Comparison of ENCODE assay signal across 11 mouse cellular contexts in the genomic region with DNA sequence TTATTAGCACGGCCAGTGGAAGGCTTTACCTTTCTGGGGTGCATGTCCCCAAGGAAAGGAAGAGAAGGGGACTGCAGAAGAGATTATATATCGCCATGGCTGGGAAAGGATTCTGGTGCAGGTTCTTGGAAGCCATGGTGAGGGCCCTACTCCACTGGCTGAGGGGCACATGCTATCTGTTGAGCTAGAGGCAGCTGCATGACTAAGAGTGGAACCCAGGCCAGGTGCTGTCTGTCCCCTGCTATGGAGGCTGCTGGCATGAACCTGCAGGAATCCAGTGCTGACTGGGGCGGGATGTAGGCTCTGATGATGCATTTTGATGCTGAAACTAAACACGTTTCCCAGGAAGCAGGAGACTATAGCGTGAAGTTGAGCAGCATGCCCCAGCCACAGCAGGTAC.
DNase-seq lines count a peak whose midpoint lies in the region; ATAC-seq and TF ChIP-seq lines count a peak whose summit lies in the region.
"Had no signal": no experiment of that assay in that cellular context is flagged by ENCODE, and none has a peak within 500 bp of the region (broad histone marks: within the 10 kb centered on the region; RNA-seq: fewer than 3 reads in every experiment).

No protein-coding gene starts in this region.

- no peaks in the 10 kb centered on the region for H3K27me3 ChIP-seq in heart, embryonic 15.5 days
- no peaks in the 10 kb centered on the region for H3K27me3 ChIP-seq in lung, postnatal 0 days (replicated peaks; ENCODE audit: insufficient read depth, low read length)
- no peaks in the 10 kb centered on the region for H3K27me3 ChIP-seq in forebrain, embryonic 16.5 days (replicated peaks; ENCODE audit: control insufficient read depth, insufficient read depth, low read length)
- no peaks in the 10 kb centered on the region for H3K27me3 ChIP-seq in stomach, embryonic 15.5 days (replicated peaks)
- H3K27me3 ChIP-seq: neural tube, embryonic 12.5 days had no signal

- H3K27ac ChIP-seq in heart, embryonic 15.5 days, result peak overlapping the region; percentile 43
- H3K27ac ChIP-seq in lung, postnatal 0 days (ENCODE audit: low read length), result peak overlapping the region; percentile 52
- peak overlapping the region; percentile 54 for H3K27ac ChIP-seq in forebrain, embryonic 16.5 days (ENCODE audit: low read length)
- H3K27ac ChIP-seq in stomach, embryonic 15.5 days, result peak overlapping the region; percentile 84
- H3K27ac ChIP-seq: left cerebral cortex, adult 2 months; neural tube, embryonic 12.5 days had no signal

- no peaks in the 10 kb centered on the region for H3K36me3 ChIP-seq in heart, embryonic 15.5 days
- no peaks in the 10 kb centered on the region for H3K36me3 ChIP-seq in lung, postnatal 0 days (ENCODE audit: insufficient read depth, low read length)
- H3K36me3 ChIP-seq in forebrain, embryonic 16.5 days (ENCODE audit: control insufficient read depth, insufficient read depth), result no peaks in the 10 kb centered on the region
- no peaks in the 10 kb centered on the region for H3K36me3 ChIP-seq in stomach, embryonic 15.5 days
- H3K36me3 ChIP-seq: neural tube, embryonic 12.5 days had no signal

- DNase-seq in heart, adult 11 months, result no peak
- no peak for DNase-seq in lung, postnatal 0 days (ENCODE audit: low spot score)
- no peak for DNase-seq in lung, adult 18-20 months
- DNase-seq in retina, embryonic 14.5 days (ENCODE audit: low spot score), result no peak
- DNase-seq in left cerebral cortex, postnatal 25 days (ENCODE audit: low spot score in 2 of 2), result no peak
- DNase-seq: cerebellum, postnatal 36 days had no signal

- H3K4me1 ChIP-seq in heart, embryonic 15.5 days (replicated peaks), result peaks cover 20% of the 10 kb centered on the region
- H3K4me1 ChIP-seq in lung, postnatal 0 days (ENCODE audit: insufficient read depth, low read depth, low read length), result peaks cover 22% of the 10 kb centered on the region
- peaks cover 25% of the 10 kb centered on the region for H3K4me1 ChIP-seq in forebrain, embryonic 16.5 days (replicated peaks; ENCODE audit: control insufficient read depth, insufficient read depth, low read length)
- H3K4me1 ChIP-seq in stomach, embryonic 15.5 days, result peaks cover 33% of the 10 kb centered on the region

- intact Hi-C loops in left cerebral cortex, postnatal 25 days (cut with DNase I), result loop anchor here (5.0 kb wide), 1 partner anchor 75 kb away; no protein-coding TSS in a partner anchor

- no peak for TF ChIP-seq CTCF in lung, postnatal 0 days (IDR thresholded peaks at IDR 0.05)

- no peaks in the 10 kb centered on the region for H3K9me3 ChIP-seq in heart, embryonic 15.5 days (replicated peaks)
- H3K9me3 ChIP-seq in lung, postnatal 0 days (ENCODE audit: low read length), result no peaks in the 10 kb centered on the region
- no peaks in the 10 kb centered on the region for H3K9me3 ChIP-seq in forebrain, embryonic 16.5 days (ENCODE audit: control insufficient read depth, low read length)
- no peaks in the 10 kb centered on the region for H3K9me3 ChIP-seq in stomach, embryonic 15.5 days
- H3K9me3 ChIP-seq: neural tube, embryonic 12.5 days had no signal

- no peak overlapping the region for H3K9ac ChIP-seq in heart, embryonic 15.5 days
- H3K9ac ChIP-seq in lung, postnatal 0 days (replicated peaks; ENCODE audit: low read depth), result no peak overlapping the region
- H3K9ac ChIP-seq in forebrain, embryonic 16.5 days (replicated peaks; ENCODE audit: low read depth, low read length), result no peak overlapping the region
- no peak overlapping the region for H3K9ac ChIP-seq in stomach, embryonic 15.5 days
- H3K9ac ChIP-seq: neural tube, embryonic 12.5 days had no signal

- no peak for TF ChIP-seq EP300 in lung, postnatal 0 days (IDR thresholded peaks at IDR 0.05)

- H3K4me3 ChIP-seq in heart, embryonic 15.5 days, result no peak overlapping the region
- no peak overlapping the region for H3K4me3 ChIP-seq in lung, postnatal 0 days (ENCODE audit: low read depth, low read length)
- H3K4me3 ChIP-seq in forebrain, embryonic 16.5 days (replicated peaks; ENCODE audit: low read length), result no peak overlapping the region
- no peak overlapping the region for H3K4me3 ChIP-seq in stomach, embryonic 15.5 days (replicated peaks)
- H3K4me3 ChIP-seq: left cerebral cortex, adult 2 months; neural tube, embryonic 12.5 days had no signal

- H3K4me2 ChIP-seq in heart, embryonic 15.5 days, result no peak overlapping the region
- no peak overlapping the region for H3K4me2 ChIP-seq in lung, postnatal 0 days (replicated peaks; ENCODE audit: low read depth, low read length)
- H3K4me2 ChIP-seq in forebrain, embryonic 16.5 days (ENCODE audit: low read length), result no peak overlapping the region
- H3K4me2 ChIP-seq in stomach, embryonic 15.5 days, result no peak overlapping the region
- H3K4me2 ChIP-seq: neural tube, embryonic 12.5 days had no signal

- WGBS in heart, embryonic 15.5 days, result 78% methylated on average over 5 of the region's 5 CpGs
- WGBS in lung, postnatal 0 days, result 54% methylated on average over 5 of the region's 5 CpGs
- WGBS in forebrain, embryonic 16.5 days, result 74% methylated on average over 5 of the region's 5 CpGs
- 59% methylated on average over 5 of the region's 5 CpGs for WGBS in stomach, embryonic 15.5 days

- ATAC-seq in heart, embryonic 15.5 days (replicated peaks; ENCODE audit: insufficient number of reproducible peaks, insufficient read depth, low FRiP score, low read depth), result no peak
- no peak for ATAC-seq in lung, postnatal 0 days
- ATAC-seq in forebrain, embryonic 16.5 days, result no peak
- ATAC-seq in stomach, embryonic 15.5 days (ENCODE audit: insufficient read depth, low FRiP score, low read depth), result no peak
